Mouse (Mus musculus) layer of hippocampus, adult 11-12 months (tissue): ENCODE measurements around the gene Rfx4.
A peak's percentile ranks its signal among the peaks of the same experiment; 100 is the strongest.

Experiments
- DNase-seq: peaks from one replicate; pipeline ENCODE4 v3.0.0; 2022; ENCODE audit warnings: low spot score

The Rfx4 gene

GRCm38 (mm10) chr10:84871285-84871684, 115.4 kb downstream of the Rfx4 start:
- DNase-seq, result no peak

- DNase-seq, result no peak
Observed at GRCm38 (mm10) chr10:84871921-84872320, 116.1 kb downstream of the Rfx4 start.

- no peak for DNase-seq
Observed at GRCm38 (mm10) chr10:84879823-84880571, 124.1 kb downstream of the Rfx4 start.

- DNase-seq, result no peak
Observed at GRCm38 (mm10) chr10:84882528-84882927, 126.7 kb downstream of the Rfx4 start.

- no peak for DNase-seq
Observed at GRCm38 (mm10) chr10:84885341-84885884, 129.6 kb downstream of the Rfx4 start.

GRCm38 (mm10) chr10:84886221-84886627, 130.4 kb downstream of the Rfx4 start:
- DNase-seq, result no peak

GRCm38 (mm10) chr10:84886785-84887184, 130.9 kb downstream of the Rfx4 start:
- DNase-seq, result no peak

GRCm38 (mm10) chr10:84889096-84889846, 133.4 kb downstream of the Rfx4 start:
- DNase-seq, result no peak

GRCm38 (mm10) chr10:84895810-84896358, 140.0 kb downstream of the Rfx4 start:
- no peak for DNase-seq

GRCm38 (mm10) chr10:84896941-84897930, 141.4 kb downstream of the Rfx4 start:
- DNase-seq, result no peak

GRCm38 (mm10) chr10:84898144-84898979, 142.5 kb downstream of the Rfx4 start:
- DNase-seq, result no peak

GRCm38 (mm10) chr10:84901676-84902075, 145.8 kb downstream of the Rfx4 start:
- no peak for DNase-seq

- DNase-seq, result no peak
Observed at GRCm38 (mm10) chr10:84902213-84902612, 146.4 kb downstream of the Rfx4 start.

GRCm38 (mm10) chr10:84903307-84903706, 147.4 kb downstream of the Rfx4 start:
- DNase-seq, result peak; percentile 31

- peak; percentile 41 for DNase-seq
Observed at GRCm38 (mm10) chr10:84903742-84904141, 147.9 kb downstream of the Rfx4 start.

- no peak for DNase-seq
Observed at GRCm38 (mm10) chr10:84906895-84907294, 151.0 kb downstream of the Rfx4 start.

GRCm38 (mm10) chr10:84908006-84908405, 152.1 kb downstream of the Rfx4 start:
- DNase-seq, result no peak

GRCm38 (mm10) chr10:84908471-84908870, 152.6 kb downstream of the Rfx4 start:
- DNase-seq, result no peak

GRCm38 (mm10) chr10:84909021-84909801, 153.3 kb downstream of the Rfx4 start:
- DNase-seq, result no peak

- DNase-seq, result no peak
Observed at GRCm38 (mm10) chr10:84910194-84910593, 154.3 kb downstream of the Rfx4 start.
